Mouse (Mus musculus) spleen, adult 18-20 months (tissue): ENCODE measurements around the gene Spns3.

Experiments
- DNase-seq, 2 experiments: peaks; one replicate each; pipeline ENCODE4 v3.0.0; 2022; ENCODE audit warnings: mixed read lengths in 2 of 2

The Spns3 gene

DNA sequence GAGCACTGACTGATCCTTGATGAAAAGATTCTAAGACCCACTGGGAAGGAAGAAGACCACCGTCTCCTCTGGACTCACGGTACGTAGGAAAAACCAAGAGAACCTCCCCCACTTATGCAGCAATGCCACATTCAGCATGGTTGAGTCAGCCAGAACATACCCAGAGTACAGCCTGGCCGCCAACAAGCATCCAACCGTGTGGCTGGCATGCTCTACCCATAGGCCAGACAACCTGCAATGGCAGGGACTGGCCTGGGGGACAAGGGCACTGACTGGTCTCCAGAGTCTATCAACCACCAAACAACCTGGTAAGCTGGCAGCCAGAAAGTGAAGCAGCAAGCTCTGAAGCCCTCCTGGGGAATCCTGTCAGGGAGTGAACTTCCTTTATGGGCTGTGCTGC, 41.7 kb downstream of the Spns3 start:
- DNase-seq, result no peak

DNA sequence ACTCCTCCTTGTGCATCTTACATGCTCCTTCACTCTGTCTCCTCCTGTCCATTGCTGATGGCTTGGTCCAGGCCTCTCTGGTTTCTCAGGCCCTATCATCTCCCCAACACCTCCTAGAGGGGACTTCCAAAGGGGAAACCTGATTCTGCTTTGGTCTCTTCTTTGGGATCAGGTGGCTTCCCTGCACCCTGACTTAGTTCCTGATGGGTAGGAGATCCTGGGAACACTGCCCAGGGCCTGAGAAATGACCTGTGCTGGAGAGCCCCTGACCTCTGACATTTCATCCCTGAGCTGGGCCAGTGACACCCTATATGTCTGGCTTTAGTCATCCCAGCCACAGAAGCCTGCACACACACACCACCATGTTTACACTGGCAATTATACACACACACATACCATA, 42.7 kb downstream of the Spns3 start:
- no peak for DNase-seq

GRCm38 (mm10) chr11:72504016-72504797, 46.1 kb downstream of the Spns3 start:
- no peak for DNase-seq

- no peak for DNase-seq
Measured at GRCm38 (mm10) chr11:72503501-72503921, 46.8 kb downstream of the Spns3 start.

DNA sequence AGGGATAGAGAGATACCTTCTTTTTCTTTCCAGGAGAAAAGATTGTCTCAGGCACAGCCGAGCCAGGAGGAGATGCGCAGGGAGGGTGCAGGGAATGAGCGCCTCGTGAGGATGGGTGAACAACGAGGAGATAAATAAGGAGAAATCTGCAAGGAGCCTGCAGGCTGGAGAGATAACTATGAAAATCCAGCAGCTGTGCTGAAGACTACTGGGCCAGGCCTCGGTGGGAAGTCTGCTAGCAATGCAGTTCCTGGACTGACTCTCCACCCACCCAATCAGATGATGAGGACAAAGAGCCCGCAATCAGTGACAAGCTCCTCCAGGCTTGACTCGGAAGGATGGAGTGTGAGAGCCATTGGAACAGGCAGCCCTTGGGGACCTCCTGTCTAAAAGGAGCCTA, 48.1 kb downstream of the Spns3 start:
- no peak for DNase-seq

DNA sequence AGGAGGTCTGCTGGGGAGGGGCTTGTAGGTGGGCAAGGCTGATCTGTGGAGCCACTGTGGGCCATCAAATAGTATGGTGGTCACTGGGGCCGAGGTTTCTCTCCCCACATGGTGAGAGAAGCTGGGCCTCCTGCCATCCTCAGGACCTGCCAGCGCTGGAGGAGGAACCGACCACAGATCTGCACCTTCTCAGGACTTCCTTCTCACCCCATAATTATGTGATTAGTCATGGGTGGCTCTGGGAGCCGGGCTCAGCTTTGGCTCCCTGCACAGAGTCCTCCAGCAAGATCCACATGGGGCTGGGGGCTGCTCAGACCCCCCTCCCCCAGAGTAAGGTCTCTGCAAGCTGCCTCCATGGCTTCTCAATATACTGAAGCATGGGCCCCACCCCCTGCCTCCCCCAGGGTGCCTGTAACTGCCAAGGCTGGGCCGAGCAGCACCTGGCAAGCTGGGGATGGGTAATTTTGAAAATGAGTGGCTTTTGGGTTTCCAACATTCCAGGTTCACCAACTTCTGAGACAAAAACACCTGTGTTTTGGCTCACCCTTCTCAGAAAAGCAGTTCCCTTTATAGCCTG, 48.8 kb downstream of the Spns3 start:
- DNase-seq, result no peak

GRCm38 (mm10) chr11:72500139-72500538, 50.2 kb downstream of the Spns3 start:
- DNase-seq, result no peak

- DNase-seq, result no peak
Measured at GRCm38 (mm10) chr11:72497367-72497766, 52.9 kb downstream of the Spns3 start.

DNA sequence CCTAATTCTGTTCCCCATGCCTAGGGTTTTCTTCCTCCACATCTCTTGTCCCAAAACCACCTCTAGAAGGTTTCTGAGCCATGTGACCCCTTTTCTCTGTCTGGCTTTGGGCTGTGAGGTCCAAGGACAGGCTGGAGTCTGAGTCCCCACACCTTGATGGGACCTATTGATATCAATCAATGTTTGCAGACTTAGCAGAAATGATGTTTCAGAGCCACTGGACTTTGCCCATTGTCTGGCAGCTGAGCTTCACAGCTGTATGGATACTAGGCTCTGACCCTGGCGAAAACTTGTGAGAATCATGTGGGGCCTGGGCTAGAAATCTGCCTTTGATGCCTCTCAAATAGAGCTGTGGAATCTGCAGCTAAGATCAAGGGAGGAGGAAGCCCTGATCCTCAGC, 53.5 kb downstream of the Spns3 start:
- no peak for DNase-seq

GRCm38 (mm10) chr11:72496066-72496465, 54.2 kb downstream of the Spns3 start:
- no peak for DNase-seq

GRCm38 (mm10) chr11:72494046-72494988, 56.0 kb downstream of the Spns3 start:
- DNase-seq, result no peak

DNA sequence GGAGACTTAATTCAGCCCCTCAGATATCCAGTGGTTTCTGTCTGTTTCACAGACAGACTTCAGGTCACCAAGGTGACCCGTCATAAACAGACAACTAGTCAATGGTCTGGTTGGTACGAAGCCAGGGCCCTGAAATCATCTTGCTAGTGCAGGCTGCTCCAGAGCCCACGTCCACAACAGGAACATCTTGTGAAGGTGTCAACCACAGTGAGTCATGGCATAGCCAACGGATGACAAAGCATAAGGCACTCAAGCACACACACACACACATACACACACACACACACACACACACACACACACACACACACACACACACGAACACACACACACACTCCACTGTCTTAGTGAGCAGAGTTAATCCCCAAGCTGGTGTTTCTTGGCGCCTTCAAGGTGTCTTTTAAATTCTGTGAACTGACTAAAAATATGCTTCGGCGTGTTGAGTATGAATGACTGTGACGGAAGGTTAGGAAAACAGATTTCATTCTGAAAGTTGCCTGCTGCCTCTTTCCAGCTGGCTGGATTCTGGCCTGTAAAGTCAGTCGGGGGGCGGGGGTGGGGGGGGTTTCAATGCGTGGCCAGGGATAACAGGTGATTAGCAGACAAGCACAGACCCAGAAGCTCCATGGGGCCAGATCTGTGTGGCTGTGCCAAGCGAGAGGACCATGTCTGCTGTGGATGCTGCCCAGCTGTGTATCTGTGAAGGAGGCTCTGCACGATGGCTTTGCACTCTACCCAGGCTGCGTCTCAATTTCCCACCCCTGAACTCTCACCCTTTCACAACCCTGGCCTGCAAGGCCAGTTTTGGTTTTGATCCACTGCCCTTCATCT, 59.0 kb downstream of the Spns3 start:
- DNase-seq, result no peak

GRCm38 (mm10) chr11:72489881-72490301, 60.4 kb downstream of the Spns3 start, which contains the start of gene Spns2:
TSS of gene Spns2 (minus strand) at chr11:72489904.
- DNase-seq, result peak; percentile 92 to 95

DNA sequence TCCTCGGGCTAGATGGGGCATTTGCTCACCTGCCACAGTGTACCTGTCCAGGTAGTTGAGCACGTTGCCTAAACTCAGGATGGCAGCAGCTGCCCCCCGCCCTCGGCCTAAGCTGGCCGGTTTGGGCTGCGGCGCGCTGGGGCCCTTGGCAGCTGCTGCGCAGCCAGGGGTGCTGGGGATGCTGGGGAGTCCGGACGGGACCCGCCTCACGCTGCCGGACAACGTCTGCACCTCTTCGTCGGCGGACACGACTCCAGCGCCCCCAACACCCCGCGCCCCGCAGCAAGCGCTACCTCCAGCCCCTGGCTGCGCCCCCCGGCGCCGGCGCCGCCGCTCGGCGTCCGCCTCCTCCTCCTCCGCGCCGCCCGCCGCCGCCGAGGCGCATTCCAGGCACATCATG, 60.9 kb downstream of the Spns3 start:
- DNase-seq, result peak in 1 of 2 experiments; percentile 30

- DNase-seq, result peak; percentile 20 to 36
Measured at GRCm38 (mm10) chr11:72488753-72489271, 61.5 kb downstream of the Spns3 start.

GRCm38 (mm10) chr11:72487739-72488138, 62.6 kb downstream of the Spns3 start:
- DNase-seq, result no peak

GRCm38 (mm10) chr11:72487171-72487570, 63.1 kb downstream of the Spns3 start:
- no peak for DNase-seq

- no peak for DNase-seq
Measured at GRCm38 (mm10) chr11:72485960-72486359, 64.3 kb downstream of the Spns3 start.

GRCm38 (mm10) chr11:72485157-72485556, 65.1 kb downstream of the Spns3 start:
- DNase-seq, result no peak

- no peak for DNase-seq
Measured at GRCm38 (mm10) chr11:72484549-72484948, 65.8 kb downstream of the Spns3 start.

- DNase-seq, result no peak
Measured at GRCm38 (mm10) chr11:72481952-72482351, 68.4 kb downstream of the Spns3 start.

DNA sequence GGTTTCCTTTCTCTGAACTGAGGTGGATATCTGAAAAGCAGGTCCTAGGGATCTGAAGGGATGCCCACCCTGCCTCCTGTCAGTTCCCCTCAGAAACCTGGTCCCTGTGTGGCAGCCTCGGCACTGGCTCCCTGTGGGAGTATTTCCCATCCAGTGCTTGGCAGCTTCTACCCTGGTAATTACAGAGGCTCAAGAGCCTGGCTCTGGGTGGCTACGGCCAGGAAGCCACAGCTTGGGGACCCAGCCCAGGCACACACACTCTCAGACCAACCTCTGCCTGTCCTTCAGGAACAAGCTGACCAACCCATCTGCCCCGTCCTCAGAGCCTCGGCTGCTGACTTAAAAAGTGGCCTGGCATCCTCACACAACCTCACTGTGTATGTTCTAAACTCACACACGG, 69.0 kb downstream of the Spns3 start:
- DNase-seq, result no peak
